Mouse (Mus musculus) midbrain, postnatal 0 days (tissue): ENCODE measurements around the gene H60c. TPM values are rescaled to one million over a fixed set of nuclear protein-coding genes. Genes with fewer than 3 reads are reported as not detected.
"Not testable (repeated sequence)": the region's sequence is repeated elsewhere in the genome, so short reads cannot be mapped to it uniquely, and the experiment has no call there.

ENCODE experiments used
- ATAC-seq: fragments of 200-750 bp; cut with Nextera tagmentation; 2 replicates; pipeline ENCODE4 v1.8.0; 2017; ENCODE audit warnings: moderate number of reproducible peaks, mild to moderate bottlenecking, moderate TSS enrichment, moderate library complexity; ENCODE audit not compliant: low FRiP score
- DNase-seq: peaks from one replicate; pipeline ENCODE4 v3.0.0-alpha.2; 2015; ENCODE audit warnings: low spot score
- H3K27ac ChIP-seq: fragments of 300-500 bp; sonication (generic); 2 replicates; pipeline ENCODE4 v1.5.1; 2014; ENCODE audit warnings: low read depth, mild to moderate bottlenecking, low read length, mixed read lengths
- H3K27me3 ChIP-seq: fragments of 300-500 bp; sonication (generic); 2 replicates; pipeline ENCODE4 v1.6.1; 2014; ENCODE audit warnings: low read length, control low read depth, mixed read lengths; ENCODE audit not compliant: insufficient read depth
- H3K36me3 ChIP-seq: fragments of 300-500 bp; sonication (generic); 2 replicates; pipeline ENCODE4 v1.6.1; 2014; ENCODE audit warnings: low read length, control low read depth, mixed read lengths; ENCODE audit not compliant: insufficient read depth
- H3K4me1 ChIP-seq: fragments of 300-500 bp; sonication (generic); 2 replicates; pipeline ENCODE4 v1.6.1; 2014; ENCODE audit warnings: mild to moderate bottlenecking, control low read depth, antibody characterized with exemption, low read length, mixed read lengths; ENCODE audit not compliant: insufficient read depth
- H3K4me2 ChIP-seq: fragments of 300-500 bp; sonication (generic); 2 replicates; pipeline ENCODE4 v1.6.1; 2014; ENCODE audit warnings: low read depth, mild to moderate bottlenecking, low read length, mixed read lengths; ENCODE audit not compliant: poor library complexity, severe bottlenecking
- H3K4me3 ChIP-seq: fragments of 300-500 bp; sonication (generic); 2 replicates; pipeline ENCODE4 v1.5.1; 2014; ENCODE audit warnings: low read depth, mild to moderate bottlenecking, low read length, moderate library complexity
- H3K9ac ChIP-seq: fragments of 300-500 bp; sonication (generic); replicated peaks from 2 replicates; pipeline ENCODE4 v1.6.1; 2014; ENCODE audit warnings: mild to moderate bottlenecking, low read length, moderate library complexity, mixed read lengths; ENCODE audit not compliant: poor library complexity, severe bottlenecking
- H3K9me3 ChIP-seq: fragments of 300-500 bp; sonication (generic); 2 replicates; pipeline ENCODE4 v1.6.1; 2016; ENCODE audit warnings: low read length, control low read depth
- CTCF ChIP-seq: IDR thresholded peaks from 2 replicates; pipeline ENCODE4 v1.5.1; 2016; ENCODE audit warnings: antibody characterized with exemption, mild to moderate bottlenecking
- WGBS: fragments of 180-500 bp; shearing (Covaris S2); extraction: QIAGEN DNeasy Blood & Tissue Kit; methylation state at CpG from one replicate; pipeline ENCODE4 v1.1.7; 2014; 5-methylcytosine and 5-hydroxymethylcytosine counted together
- polyA plus RNA-seq: library from polyadenylated mRNA; unstranded; fragments of >200 nt; fragmentation: Nextera tagmentation; extraction: Ambion mirVana; gene quantifications from 2 replicates; pipeline ENCODE4 v1.2.1, GENCODE M21; 2015
- total RNA-seq: library from RNA; depleted of rRNA; stranded (reverse); fragments of >200 nt; gene quantifications from 2 replicates; pipeline ENCODE4 v1.2.3, GENCODE M21; 2014

Gene H60c
- total and polyA plus RNA-seq, 2 experiments from 2014 or later: 0.66 TPM; not detected in 1

DNA sequence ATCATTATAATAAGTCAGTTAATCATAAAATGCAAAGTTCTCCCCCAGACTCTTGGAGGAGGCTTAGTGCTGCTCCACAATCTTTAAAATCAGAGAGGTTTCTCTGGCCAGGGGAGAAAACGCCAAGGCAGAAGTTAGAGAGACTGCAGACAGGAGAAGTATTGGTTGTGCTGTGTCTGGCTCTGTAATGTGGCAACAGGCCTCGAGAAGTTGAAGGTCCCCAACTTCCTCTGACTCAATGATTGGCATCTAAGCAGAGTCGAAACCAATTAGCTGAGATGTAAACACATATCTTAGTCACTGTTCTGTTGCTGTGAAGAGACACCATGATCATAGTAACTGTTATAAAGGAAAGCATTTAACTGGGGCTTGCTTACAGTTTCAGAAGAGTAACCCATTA, 6.5 kb upstream of the H60c start:
- Histone ChIP-seq H3K4me3 (no peak overlapping the region), H3K4me2 (no peak overlapping the region), H3K9ac (no peak overlapping the region), H3K27ac (no peak overlapping the region), H3K27me3 (no peaks in the 10 kb centered on the region), H3K36me3 (no peaks in the 10 kb centered on the region), H3K4me1 (no peaks in the 10 kb centered on the region), H3K9me3 (no peaks in the 10 kb centered on the region)
- no peak for TF ChIP-seq CTCF
- DNase-seq (no peak), ATAC-seq (no peak)
- WGBS: 76% methylated on average over 3 of the region's 3 CpGs

GRCm38 (mm10) chr10:3271036-3271435, 3.5 kb upstream of the H60c start:
- no peak overlapping the region for H3K4me3 ChIP-seq
- H3K27ac ChIP-seq: no peak overlapping the region
- 73% methylated on average over 4 of the region's 4 CpGs for WGBS
- DNase-seq: no peak
- H3K36me3 ChIP-seq: no peaks in the 10 kb centered on the region
- no peaks in the 10 kb centered on the region for H3K27me3 ChIP-seq
- no peaks in the 10 kb centered on the region for H3K4me1 ChIP-seq
- no peak for ATAC-seq
- H3K9ac ChIP-seq: no peak overlapping the region
- TF ChIP-seq CTCF: no peak
- no peaks in the 10 kb centered on the region for H3K9me3 ChIP-seq
- H3K4me2 ChIP-seq: no peak overlapping the region

DNA sequence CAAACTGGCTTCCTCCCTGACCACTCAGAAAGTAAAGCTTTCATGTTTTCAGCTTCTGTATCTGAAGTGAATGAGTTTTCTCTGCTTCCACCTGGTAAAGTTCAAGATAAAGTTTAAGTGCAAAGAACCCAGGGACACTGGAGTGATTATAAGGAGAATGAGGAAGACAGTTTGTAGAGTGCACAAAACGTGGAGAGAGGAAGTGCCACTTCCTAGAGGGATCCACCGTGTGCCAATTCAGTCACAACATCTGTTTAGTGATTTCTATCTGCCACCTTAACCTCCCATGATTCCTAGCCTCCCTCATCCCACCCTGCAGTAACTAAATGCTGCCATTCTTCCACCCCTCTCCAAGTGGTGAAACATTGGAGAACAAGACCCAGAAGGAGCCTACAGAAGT, 842 bp downstream of the H60c start:
- Histone ChIP-seq H3K27ac (no peak overlapping the region), H3K4me3 (no peak overlapping the region), H3K4me1 (no peaks in the 10 kb centered on the region), H3K9me3 (no peaks in the 10 kb centered on the region), H3K4me2 (no peak overlapping the region), H3K9ac (no peak overlapping the region), H3K27me3 (no peaks in the 10 kb centered on the region), H3K36me3 (no peaks in the 10 kb centered on the region)
- no peak for DNase-seq
- ATAC-seq: no peak
- WGBS: 70% methylated on average over 2 of the region's 2 CpGs
- no peak for TF ChIP-seq CTCF

- no peaks in the 10 kb centered on the region for H3K27me3 ChIP-seq
- H3K36me3 ChIP-seq: no peaks in the 10 kb centered on the region
- H3K4me3 ChIP-seq: no peak overlapping the region
- ATAC-seq (no peak), DNase-seq (no peak)
- H3K9ac ChIP-seq: no peak overlapping the region
- H3K27ac ChIP-seq: no peak overlapping the region
- no peaks in the 10 kb centered on the region for H3K4me1 ChIP-seq
- TF ChIP-seq CTCF: no peak
- H3K4me2 ChIP-seq: no peak overlapping the region
- H3K9me3 ChIP-seq: no peaks in the 10 kb centered on the region
- 81% methylated on average over 2 of the region's 2 CpGs for WGBS
Measured at GRCm38 (mm10) chr10:3262784-3263183, 4.8 kb downstream of the H60c start.

- no peak overlapping the region for H3K9ac ChIP-seq
- H3K9me3 ChIP-seq: peaks cover 6% of the 10 kb centered on the region; the same call in 1 of the 2 replicates
- ATAC-seq (no peak), DNase-seq (no peak)
- no peaks in the 10 kb centered on the region for H3K36me3 ChIP-seq
- no peaks in the 10 kb centered on the region for H3K4me1 ChIP-seq
- 94% methylated on average over 3 of the region's 3 CpGs for WGBS
- H3K27ac ChIP-seq: no peak overlapping the region
- H3K4me3 ChIP-seq: no peak overlapping the region
- no peaks in the 10 kb centered on the region for H3K27me3 ChIP-seq
- no peak overlapping the region for H3K4me2 ChIP-seq
- no peak for TF ChIP-seq CTCF
Measured at GRCm38 (mm10) chr10:3257391-3257790, 10.2 kb downstream of the H60c start.

DNA sequence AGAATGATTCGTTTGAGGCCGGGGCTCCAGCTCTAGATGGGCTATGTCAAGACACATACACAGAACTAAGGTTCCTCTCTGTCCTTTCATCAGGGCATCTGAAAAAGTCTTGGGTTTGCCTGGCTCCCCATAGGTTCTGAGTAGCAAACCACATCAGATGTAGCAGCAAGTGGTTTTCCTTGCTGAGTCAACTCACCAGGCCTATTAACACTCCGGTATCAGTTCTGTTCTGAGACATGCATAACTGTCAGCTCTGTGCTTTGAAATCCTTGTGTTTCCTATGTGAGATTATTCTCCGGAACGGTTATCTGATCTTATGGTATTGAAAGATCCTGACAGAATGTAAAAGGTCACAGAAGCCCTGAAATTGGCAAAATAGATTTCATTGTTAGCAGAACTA, 29.1 kb downstream of the H60c start:
- not testable (repeated sequence) for H3K36me3 ChIP-seq, ATAC-seq, H3K27ac ChIP-seq, H3K9me3 ChIP-seq, H3K4me1 ChIP-seq, H3K9ac ChIP-seq, H3K27me3 ChIP-seq, H3K4me2 ChIP-seq, H3K4me3 ChIP-seq, DNase-seq
- 91% methylated on average over 5 of the region's 5 CpGs for WGBS
